27 mouse cellular contexts compared by ENCODE assay signal in genomic region chr13:12096382-12096932, GRCm38 (mm10). TPM values are rescaled to one million over a fixed set of nuclear protein-coding genes. Genes with fewer than 3 reads are reported as not detected.
DNase-seq lines count a peak whose midpoint lies in the region; ATAC-seq lines count a peak whose summit lies in the region.
"Had no signal": no experiment of that assay in that cellular context is flagged by ENCODE, and none has a peak within 500 bp of the region (broad histone marks: within the 10 kb centered on the region; RNA-seq: fewer than 3 reads in every experiment).

No protein-coding gene starts in this region.

- 63% methylated on average over 3 of the region's 3 CpGs for WGBS in heart, embryonic 13.5 days

- 0 out of 2 replicates have a peak overlapping the region, but pooled peaks have one; percentile 24 for H3K27ac ChIP-seq in heart, embryonic 13.5 days (replicated peaks)
- H3K27ac ChIP-seq: forebrain, embryonic 13.5 days; kidney, embryonic 15.5 days; liver, embryonic 12.5 days; macrophage; midbrain, embryonic 13.5 days had no signal

- H3K4me3 ChIP-seq in heart, embryonic 13.5 days, result no peak overlapping the region
- H3K4me3 ChIP-seq: forebrain, embryonic 13.5 days; heart, embryonic 15.5 days; kidney, embryonic 15.5 days; liver, embryonic 12.5 days; midbrain, embryonic 13.5 days had no signal

- H3K36me3 ChIP-seq in heart, embryonic 13.5 days, result no peaks in the 10 kb centered on the region
- H3K36me3 ChIP-seq: heart, embryonic 15.5 days; kidney, embryonic 15.5 days; liver, embryonic 12.5 days; midbrain, embryonic 13.5 days had no signal

- no peaks in the 10 kb centered on the region for H3K9me3 ChIP-seq in heart, embryonic 13.5 days
- H3K9me3 ChIP-seq: forebrain, embryonic 13.5 days; heart, embryonic 15.5 days; kidney, embryonic 15.5 days; liver, embryonic 12.5 days; midbrain, embryonic 13.5 days had no signal

- DNase-seq in cerebellum, postnatal 10 days, result peak; percentile 43 to 49
- no peak for DNase-seq in heart, postnatal 4 days
- peak; percentile 7 for DNase-seq in adrenal gland, postnatal 10 days
- peak; percentile 19 to 23 for DNase-seq in adrenal gland, postnatal 36 days
- DNase-seq: B cell, adult 2 months; cerebellum, adult 18-20 months; cerebellum, postnatal 36 days; gastrocnemius, postnatal 10 days; kidney, adult 18-20 months; kidney, postnatal 25 days; left cerebral cortex, postnatal 4 days; liver, postnatal 0 days; retina, postnatal 1 day; right cerebral cortex, postnatal 14 days; thymus, postnatal 4 days had no signal

- no peaks in the 10 kb centered on the region for H3K27me3 ChIP-seq in heart, embryonic 13.5 days (replicated peaks)
- H3K27me3 ChIP-seq: forebrain, embryonic 13.5 days; heart, embryonic 15.5 days had no signal

- no peak for ATAC-seq in cerebellum, adult (ENCODE audit: insufficient number of reproducible peaks, low FRiP score, low TSS enrichment)
- ATAC-seq in heart, embryonic 13.5 days (ENCODE audit: extremely low read depth, insufficient number of reproducible peaks, low FRiP score, low TSS enrichment), result no peak
- ATAC-seq: activated CD4-positive, CD25-positive, alpha-beta regulatory T cell, adult 4 months; forebrain, embryonic 13.5 days; hindbrain, embryonic 16.5 days; liver, embryonic 12.5 days; liver, postnatal 0 days; midbrain, embryonic 13.5 days had no signal

- H3K4me1 ChIP-seq in heart, embryonic 13.5 days, result peaks cover 100% of the 10 kb centered on the region
- H3K4me1 ChIP-seq: forebrain, embryonic 13.5 days; kidney, embryonic 15.5 days; midbrain, embryonic 13.5 days had no signal

- H3K9ac ChIP-seq in heart, embryonic 13.5 days, result no peak overlapping the region
- H3K9ac ChIP-seq: forebrain, embryonic 13.5 days; heart, embryonic 15.5 days; kidney, embryonic 15.5 days; liver, embryonic 12.5 days; liver, postnatal 0 days; midbrain, embryonic 13.5 days had no signal

- H3K4me2 ChIP-seq in heart, embryonic 13.5 days, result no peak overlapping the region
- H3K4me2 ChIP-seq: forebrain, embryonic 13.5 days; heart, embryonic 15.5 days; kidney, embryonic 15.5 days; liver, embryonic 12.5 days; midbrain, embryonic 13.5 days had no signal

RNA-seq across cellular contexts. Expression of gene Ryr2, which starts 10.3 kb away (rescaled TPM):
- 20.9 and 22.5 TPM in 2 replicates for polyA plus RNA-seq in heart, embryonic 13.5 days (2015; fragmentation: Nextera tagmentation; extraction: Ambion mirVana)
- total RNA-seq in heart, postnatal 4 days (2021), result 100 to 1,000 TPM; 710 to 754 TPM
- 10 to 100 TPM in 1 of 2 experiments, 1 to 10 TPM in 1; 7.9 to 13.5 TPM for total RNA-seq in adrenal gland, postnatal 10 days (2021)
- total RNA-seq in adrenal gland, postnatal 36 days (2021), result 10 to 100 TPM in 1 of 2 experiments, 1 to 10 TPM in 1; 8.5 to 21.8 TPM
- total RNA-seq: megakaryocyte-erythroid progenitor cell, adult 5-6 weeks; monocyte, adult 5-6 weeks had no signal
- polyA plus RNA-seq: activated CD4-positive, CD25-positive, alpha-beta regulatory T cell, adult 4 months; macrophage had no signal

Comparison
In these comparisons a context has a peak if more than half of its experiments do, and no peak if none do; other contexts are left out.
1. RNA of gene Ryr2, which starts 10.3 kb away (total RNA-seq): 710 to 754 TPM in heart, postnatal 4 days; 8.5 to 21.8 TPM in adrenal gland, postnatal 36 days and 7.9 to 13.5 TPM in adrenal gland, postnatal 10 days; every median in the first group is over 10 times any median in the second.